Mouse (Mus musculus): ENCODE measurements around the gene Gm20479.

GRCm38 (mm10) chr7:27330709-27331540 lies 26.3 kb downstream of the Gm20479 start:
- TF ChIP-seq ZNF384 (IDR thresholded peaks at IDR 0.05; ENCODE audit: low read depth, low read length) (no peak), ZC3H11A (IDR thresholded peaks at IDR 0.05; ENCODE audit: low read depth, low read length) (no peak), ELF1 (IDR thresholded peaks at IDR 0.05; ENCODE audit: low read depth, low read length) (no peak), POLR2A (IDR thresholded peaks at IDR 0.05; ENCODE audit: low read depth, low read length) (peak; percentile 42), CTCF (conservative IDR thresholded peaks at IDR 0.05 in 1 of 2, IDR thresholded peaks at IDR 0.05 in 1 of 2; ENCODE audit: low read depth in 2 of 2, low read length in 2 of 2) (no peak), CHD1 (IDR thresholded peaks at IDR 0.05; ENCODE audit: low read depth, low read length) (no peak), MAZ (IDR thresholded peaks at IDR 0.05; ENCODE audit: low read depth, low read length) (no peak)
